Mouse (Mus musculus): ENCODE results near the gene Il9r.
A peak's percentile ranks its signal among the peaks of the same experiment; 100 is the strongest.

The Il9r gene

DNA sequence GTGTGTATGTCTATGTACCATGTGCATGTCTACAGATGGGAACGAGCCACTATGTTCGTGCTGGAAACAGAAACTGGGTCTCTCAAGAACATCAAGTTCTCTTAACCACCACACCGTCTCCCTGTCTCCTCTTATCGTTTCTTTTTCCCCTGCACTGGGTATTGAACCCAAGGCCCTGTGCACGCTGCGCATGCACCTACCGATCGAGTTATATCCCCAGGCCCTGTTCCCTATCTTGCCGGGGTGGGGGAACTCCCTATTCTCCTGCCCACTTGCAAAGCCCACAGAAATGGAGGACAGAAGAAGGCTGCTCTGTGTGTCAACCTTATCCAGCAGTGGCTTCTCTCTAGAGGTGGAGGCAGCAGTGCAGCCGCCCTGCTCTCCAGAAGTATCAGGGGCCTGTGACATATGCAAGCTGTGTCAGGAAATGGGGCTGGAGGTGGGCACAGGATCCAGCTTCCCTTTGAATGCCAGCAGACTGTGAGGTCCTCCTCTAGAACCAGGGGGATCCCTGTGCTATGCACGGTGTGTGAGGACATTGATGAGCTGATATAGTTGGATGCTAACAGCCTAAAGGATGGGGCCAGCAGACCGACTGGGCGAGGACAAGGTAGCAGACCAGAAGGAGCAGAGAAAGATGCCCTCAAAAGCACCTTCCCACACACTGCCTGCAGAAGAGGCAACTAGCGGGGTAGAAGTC, 1.7 kb downstream of the Il9r start:
- DNase-seq (ENCODE audit: low spot score) = peak; percentile 1

DNA sequence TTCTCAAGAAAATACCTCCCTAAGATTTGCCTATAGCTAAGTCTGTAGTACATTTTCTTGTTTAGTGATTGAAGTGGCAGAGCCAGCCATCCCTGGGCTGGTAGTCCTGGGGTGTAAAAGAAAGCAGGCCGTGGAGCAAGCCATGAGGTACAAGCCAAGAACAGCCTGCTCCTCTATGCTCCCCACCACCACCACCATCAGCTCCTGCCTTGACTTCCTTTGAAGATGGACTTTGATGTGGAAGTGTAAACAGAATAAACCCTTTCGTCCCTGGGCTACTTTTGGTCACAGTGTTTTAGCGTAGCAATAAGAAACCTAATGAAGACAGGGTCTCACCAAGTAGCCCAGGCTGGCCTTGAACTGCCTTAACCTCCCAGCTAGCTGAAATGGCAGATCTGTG, 2.3 kb downstream of the Il9r start:
- no peak for DNase-seq (ENCODE audit: low spot score)

DNA sequence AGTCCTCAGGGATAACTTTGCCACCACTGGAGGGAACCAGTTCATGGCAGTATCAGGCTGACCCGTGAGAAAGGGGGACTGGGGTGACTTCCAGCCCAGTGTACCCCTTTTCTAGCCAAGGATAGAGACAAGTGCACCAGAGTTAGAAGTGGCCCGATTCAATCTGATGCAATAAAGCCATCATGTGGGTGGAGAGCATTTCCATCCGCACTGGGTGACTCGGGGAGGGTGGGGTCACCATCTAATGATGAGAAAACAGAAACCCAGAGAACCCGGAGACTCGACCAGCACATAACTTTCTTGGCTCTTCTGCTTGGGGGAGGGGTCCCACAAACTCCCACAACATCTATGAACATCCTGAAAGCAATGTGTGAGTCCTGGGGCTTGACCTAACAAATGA, 3.4 kb downstream of the Il9r start:
- no peak for DNase-seq (ENCODE audit: low spot score)

DNA sequence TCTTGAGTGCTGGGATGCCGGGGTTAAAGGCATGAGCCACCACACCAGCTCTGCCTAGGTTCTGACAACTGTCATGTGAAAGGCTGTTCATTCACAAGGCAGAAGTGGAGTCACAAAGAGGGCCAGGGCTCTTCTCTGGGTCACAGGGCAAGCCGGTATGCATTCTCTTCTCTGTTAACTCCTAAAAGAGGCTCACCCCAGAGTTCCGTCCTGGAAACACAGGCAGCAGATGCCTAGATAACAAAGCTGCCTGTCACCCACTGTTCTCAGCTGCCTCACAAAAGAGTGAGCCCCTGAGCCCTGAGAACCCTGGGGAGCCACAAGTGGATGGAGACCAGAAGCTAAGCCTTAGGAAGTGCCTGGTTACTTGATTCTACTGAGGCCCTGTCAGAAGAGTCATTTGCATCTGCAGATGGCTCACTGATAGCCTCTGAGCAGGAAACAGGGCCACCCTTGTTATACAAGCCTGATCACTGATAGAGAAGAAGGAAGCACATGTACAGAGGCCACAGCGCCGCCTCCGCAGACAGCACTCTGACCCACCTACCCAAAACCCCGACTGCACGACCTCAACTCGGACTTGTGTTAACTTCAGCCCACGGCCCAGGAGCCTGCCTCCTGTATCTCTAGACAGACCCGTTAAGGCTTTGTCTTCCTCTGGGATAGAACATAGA, 4.1 kb downstream of the Il9r start:
- no peak for DNase-seq (ENCODE audit: low spot score)

DNA sequence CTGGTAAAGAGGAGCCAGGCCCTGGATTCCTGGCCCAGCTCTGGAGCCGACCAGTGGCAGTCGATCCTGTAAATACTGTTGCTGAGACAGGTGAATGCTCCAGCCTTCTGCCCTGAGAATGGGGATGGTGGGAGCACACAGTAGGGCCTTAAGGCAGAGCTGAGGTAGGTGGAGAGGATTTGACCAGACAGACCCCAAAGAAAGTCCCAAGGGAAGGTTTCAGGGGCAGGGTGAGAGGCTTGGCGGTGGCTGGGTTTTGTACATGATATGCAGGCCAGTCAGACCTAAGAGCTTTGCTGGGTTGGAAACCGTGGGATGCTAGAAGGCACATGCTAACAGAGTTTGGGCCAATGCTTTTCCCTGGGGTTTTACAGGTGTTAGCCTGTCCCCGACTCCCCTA, 5.5 kb downstream of the Il9r start:
- no peak for DNase-seq (ENCODE audit: low spot score)

DNA sequence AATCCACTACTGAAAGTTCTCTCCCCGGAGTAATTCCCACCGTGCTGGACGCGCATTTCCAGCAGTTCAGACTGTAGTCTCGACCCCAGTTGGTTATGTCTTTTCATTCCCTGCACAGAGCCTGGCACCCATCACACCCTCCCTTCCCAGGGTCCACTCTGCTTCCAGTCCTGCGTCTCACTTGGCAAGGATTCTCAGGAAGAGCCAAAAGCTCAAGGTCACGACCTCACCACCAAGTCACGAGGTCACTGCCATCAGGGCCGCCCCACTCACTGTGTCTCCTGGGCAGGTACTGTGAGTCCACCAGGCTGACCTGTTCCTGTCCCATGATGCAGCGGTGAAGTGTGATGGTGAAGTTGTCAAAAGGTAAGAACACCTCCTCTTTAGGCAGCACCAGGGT, 6.0 kb downstream of the Il9r start:
- no peak for DNase-seq (ENCODE audit: low spot score)

DNA sequence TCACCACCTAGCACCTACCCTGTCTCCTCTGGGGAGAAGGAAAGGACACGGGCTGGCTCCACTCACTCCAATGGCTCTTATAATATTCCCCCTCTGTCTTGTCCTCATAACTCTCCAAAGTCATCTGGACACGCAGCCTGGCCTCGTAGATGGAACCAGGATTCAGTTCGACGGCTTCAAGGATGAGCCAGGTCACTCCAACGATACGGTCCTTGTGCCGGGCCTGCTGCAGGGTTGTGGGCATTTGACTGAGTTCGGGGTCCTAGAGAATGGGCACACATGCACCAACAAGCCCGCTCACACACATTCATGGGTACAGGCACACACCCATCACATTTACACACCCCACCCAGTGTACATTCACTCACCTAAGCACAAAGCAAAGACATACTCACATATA, 6.9 kb downstream of the Il9r start:
- DNase-seq (ENCODE audit: low spot score) = no peak

DNA sequence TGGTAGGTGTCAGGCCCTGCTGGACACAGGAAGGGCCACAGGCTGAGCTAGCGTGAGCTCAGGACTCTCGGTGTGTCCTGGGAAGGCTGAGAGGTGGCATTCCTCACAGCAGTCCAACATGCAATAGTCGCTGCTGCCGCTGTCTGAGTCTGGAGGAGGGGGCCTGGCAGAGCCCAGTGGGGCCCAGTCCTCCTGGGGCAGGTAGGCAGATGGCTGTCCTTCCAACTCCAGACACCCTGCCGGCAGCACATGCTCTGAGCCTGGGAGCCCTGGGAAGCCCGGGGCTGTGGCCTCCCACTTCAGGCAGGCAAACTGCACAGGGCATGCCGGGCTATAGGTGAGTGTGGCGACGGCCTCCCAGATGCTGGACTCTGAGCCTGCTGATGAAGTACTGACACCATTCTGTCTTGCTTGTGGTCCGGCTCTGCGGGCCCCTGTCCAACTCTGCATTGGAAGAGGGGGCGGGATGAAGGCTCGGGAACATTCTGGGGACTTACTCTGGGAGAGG, 9.4 kb downstream of the Il9r start:
- no peak for DNase-seq (ENCODE audit: low spot score)

DNA sequence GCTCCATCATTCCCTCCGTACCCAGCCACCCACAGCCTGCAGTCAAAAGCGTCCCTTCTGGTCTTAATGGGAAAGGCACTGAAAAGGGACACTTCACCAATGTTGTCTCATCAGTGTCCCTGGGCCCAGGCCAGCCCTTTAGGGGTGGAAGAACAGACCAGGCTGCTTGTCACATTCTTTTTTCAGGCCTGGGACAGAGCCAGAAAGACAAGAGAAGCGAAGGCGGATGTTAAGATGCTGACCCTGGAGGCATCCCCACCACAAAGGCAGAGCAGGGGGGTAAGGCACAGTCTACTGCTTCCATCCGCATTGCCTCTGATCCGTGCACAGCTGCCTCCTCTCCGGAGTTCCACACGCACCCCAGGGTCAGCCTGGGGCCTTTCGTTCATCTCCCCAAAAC, 10.0 kb downstream of the Il9r start:
- no peak for DNase-seq (ENCODE audit: low spot score)

DNA sequence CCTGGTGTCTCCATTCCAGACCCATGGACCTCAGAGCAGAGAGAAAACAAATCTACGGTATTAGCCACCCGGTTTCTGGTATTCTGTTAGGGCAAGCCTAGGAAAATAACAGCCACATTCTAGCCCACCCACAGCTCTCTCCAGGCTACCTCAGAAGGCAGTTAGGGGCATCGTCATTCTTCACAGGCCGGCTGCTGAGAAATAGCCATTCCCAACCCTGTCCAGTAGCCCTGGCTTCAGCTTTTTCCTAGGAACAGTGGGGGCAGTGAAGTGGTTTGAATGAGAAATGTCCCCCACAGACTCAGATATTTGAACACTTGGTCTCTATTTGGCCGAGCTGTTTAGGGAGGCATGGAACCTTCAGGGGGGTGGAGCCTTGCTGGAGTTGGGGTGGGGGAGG, 10.6 kb downstream of the Il9r start:
- DNase-seq (ENCODE audit: low spot score) = no peak

DNA sequence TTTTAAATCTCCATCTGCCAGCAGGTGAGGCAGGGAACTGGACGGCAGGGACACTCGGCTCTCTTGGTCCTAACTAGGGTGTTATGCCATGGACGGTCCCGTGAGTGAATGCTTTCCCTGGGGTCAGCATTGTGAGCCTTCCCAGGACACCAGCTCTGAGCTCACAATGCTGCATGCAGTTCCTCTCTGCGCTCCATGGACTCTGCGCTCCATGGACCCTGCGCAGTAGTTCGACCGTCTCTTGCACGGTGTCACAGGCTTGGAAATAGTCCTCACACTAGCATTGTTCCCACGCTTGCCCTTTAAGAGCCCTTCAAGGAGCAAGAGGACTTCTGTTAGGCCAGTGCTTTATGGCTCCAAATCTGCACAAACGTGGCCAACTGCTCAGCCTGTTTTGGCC, 11.2 kb downstream of the Il9r start:
- no peak for DNase-seq (ENCODE audit: low spot score)

DNA sequence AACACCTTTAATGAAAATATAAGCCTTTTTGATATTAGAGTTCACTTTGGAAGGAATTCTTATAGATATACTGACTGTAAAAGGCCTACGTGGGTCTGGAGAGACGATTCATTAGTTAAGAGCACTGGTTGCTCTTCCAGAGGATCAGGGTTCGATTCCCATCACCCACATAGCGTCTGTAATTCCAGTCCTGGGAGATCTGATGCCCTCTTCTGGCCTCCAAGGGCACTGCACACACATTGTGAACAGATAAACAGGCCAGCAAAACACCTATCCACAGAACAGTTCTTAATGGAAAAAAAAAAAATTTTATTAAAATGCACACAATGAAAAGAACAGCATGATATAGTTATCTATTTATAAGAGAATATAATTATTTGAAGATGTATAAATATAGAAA, 12.8 kb downstream of the Il9r start:
- no peak for DNase-seq (ENCODE audit: low spot score)

DNA sequence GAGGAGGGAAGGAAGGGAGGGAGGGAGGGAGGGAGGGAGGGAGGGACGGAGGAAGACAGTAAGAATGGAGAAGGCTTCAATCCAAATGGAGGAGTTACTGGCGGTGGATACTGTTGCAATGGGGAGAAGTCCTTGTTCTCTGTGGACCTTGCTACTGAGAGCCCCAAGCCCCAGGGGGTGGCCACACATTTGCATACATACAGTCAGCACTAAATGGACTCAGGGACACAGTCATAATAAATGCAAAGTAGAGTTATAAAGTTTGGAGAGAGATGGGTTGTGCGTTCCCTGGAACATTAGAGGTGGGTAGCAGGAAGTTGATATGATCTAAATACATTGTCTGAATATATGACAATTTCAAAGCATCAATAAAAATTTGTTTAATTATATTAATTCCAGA, 14.0 kb downstream of the Il9r start:
- no peak for DNase-seq (ENCODE audit: low spot score)

DNA sequence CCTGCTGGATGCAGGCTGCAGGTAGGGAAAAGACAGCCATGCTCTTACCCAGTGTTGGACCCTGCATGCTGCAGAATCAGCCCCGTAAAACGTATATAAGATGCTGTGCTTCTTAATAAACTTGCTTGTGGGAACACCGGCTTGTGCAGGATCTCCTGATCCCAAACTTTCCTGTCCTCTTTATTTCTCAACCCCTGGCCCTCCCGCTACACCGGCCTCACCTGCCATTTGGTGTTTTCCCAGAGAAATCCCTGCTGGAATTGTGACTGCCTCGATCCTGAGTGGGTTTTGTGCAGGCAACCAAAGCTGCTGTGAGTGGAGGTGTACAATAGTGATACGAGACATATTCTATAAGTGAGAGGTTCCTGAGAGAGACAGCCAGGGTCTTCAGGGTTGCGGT, 15.6 kb downstream of the Il9r start:
- no peak for DNase-seq (ENCODE audit: low spot score)

DNA sequence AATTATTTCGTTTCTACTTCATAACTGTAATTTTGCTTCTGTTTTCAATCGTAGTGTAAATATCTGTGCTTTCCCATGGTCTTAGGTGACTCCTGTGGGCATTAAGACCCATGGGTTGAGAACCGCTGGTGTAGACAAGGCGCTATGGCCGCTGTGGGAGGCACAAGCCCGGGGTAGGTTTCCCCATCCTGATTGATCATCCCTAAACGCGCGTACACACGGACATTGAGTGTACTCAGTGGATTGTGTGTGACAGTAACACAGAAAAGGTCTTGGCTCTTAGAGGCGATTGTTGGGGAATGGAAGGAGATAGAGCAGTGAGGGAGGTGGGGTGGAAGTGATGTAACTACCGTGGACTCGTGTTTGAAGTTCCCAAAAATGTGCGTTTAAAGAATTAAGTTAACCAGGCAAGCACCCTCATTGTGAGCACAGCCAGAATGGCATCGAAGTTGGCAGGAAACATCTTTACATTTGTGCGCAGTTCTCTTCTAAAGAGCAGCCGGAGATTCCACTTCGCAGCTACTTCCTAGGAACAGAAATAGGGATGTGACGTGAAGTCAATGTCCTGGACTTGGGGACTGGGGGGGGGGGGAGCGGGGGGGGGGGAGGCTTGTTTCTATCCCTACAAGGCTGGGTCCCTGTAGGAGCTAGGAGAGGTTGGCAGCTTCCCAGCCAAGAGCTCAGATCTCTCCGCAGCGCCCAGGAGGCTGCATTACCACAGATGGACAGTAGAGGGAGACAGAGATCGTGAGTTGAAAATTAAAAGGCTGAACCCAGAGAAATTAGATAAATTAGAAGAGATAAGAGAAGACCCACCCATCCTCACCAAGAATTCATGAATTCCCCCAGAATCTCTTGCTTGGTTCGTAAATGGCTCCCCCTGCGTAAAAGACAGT, 17.9 kb downstream of the Il9r start:
- peak; percentile 83 for DNase-seq (ENCODE audit: low spot score)

DNA sequence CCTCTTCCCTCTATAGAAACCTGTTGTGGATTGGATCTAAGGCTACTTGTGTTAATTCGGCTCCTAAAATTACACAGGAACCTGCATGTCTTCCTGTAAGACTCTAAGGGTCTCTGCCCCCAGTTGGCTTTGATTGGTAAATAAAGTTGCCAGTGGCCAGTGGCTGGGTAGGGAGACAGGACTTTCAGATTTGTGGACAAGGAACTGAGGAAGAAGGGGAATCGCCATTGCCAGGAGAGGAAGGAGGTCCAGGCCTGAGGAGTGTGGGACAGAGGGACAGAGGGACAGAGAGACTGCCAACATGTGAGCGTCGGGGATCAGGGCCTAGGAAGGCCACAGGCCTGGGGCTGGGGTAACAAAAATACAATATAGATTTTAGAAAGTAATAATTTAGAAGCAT, 18.8 kb downstream of the Il9r start:
- DNase-seq (ENCODE audit: low spot score) = no peak

DNA sequence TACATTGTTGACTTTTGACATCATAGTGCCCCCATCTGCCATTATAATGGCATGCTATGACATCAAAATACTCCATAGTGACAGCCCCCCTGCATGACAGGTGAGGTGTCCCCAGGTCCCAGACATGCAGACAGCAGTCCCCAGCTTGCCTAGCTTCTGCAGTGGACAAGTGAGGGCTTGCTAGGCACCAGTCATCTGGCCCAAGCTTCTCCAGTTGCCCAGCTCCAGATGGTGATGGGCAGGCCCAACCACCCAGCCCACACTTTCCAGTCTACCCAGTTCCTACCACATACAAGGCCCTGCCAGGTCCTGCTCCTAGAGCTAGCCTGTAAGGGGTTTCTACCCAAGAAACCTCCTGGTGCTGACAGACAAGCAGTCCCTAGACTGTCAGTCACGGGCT, 21.6 kb downstream of the Il9r start:
- DNase-seq (ENCODE audit: low spot score) = no peak

DNA sequence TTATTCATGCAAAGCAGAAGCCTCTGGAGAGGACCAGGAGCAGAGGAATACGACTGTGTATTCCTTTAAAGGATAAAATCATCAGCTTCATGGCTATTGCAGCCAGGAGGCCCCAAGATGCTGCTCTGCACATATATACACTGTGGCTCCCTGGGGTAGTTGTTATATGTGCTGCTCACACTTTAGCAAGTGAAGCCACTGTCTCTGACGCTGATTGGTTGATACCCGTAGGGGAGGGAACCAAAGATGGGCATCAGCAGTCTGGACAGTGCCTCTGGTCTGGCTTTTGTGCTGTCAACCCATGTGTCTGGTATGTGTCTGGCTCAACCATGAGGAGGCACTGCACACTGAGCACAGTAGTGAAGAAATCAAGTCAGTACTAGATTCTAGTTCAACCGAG, 33.4 kb downstream of the Il9r start:
- DNase-seq (ENCODE audit: low spot score) = no peak

DNA sequence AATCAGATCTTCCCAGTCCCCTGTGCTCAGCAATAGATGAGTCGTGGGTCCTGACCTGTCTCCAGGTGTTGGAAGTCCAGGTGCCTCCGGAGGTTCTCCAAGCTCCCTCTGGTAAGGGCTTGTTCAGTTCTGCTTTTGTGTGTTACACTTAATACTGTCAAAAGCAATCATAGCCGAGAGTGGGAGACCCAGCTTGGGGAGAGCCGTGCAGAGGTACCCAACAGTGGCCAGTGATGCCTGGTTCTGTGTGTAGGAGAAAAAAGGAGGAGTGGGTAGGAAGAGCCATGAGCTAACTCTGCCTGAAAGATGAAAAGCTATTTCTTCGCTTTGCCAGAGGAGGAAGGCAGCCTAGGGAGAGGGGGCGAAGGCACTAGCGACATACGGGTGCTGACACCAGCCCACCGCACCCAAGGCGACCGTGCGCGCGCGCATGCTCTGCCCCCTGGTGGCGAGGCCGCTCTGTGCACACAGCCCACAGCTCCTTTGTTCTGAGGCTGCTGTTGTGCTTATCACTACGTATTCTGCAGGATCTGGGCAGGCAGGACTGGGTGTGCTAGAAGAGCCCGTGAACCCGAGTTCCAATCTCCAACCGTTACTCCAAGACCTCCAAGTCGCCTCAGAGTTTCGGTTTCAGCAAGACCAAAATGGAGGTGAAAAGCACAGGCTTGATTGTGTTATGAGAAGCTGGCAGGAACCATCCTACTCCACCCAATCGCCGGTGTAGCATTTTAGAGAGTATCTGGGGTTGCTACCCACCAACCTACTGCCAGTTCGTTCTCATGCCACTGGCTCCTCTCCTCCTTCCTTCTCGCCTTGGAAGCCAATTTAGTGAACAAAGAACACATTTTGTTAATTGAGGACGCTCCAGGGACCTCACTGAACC, 37.9 kb downstream of the Il9r start:
- peak; percentile 76 for DNase-seq (ENCODE audit: low spot score)

DNA sequence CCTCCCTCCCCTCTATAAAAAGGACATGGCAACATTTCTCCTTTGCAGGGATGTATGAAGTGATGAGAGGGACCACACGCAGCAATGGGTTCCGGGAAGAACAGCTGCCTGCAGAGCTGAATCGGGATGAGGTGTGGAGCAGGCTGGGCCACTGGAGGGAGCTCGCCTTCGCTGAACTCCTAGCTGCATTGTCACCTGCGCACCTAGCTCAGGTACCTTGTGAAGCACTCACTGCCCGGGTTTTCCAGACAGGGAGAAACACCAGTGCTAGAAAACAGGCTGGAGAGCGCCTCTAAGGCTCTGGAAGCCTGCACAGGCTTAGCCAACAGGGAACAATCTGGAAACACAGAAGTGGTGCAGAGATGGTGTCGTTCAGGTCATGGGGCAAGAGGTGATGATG, 38.6 kb downstream of the Il9r start:
- peak; percentile 52 for DNase-seq (ENCODE audit: low spot score)

DNA sequence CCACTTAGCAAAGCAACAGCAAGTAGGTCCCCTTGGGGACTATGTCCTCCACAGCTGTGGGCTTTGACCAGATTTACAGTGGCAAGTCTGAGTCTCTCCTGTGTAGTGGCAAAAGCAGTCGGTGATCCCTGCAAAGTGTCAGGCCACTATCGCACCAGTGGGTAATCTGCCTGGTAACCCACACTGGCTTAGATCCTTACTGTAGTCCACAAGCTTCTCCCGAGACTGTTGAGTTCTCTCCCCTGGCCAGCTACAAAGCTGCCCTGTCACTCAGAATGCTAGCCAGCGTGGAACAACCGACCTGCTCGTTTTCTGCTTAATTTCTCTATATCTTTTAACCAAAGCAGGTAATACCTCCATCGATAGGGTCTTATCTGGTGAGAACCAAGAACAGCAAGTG, 39.7 kb downstream of the Il9r start:
- DNase-seq (ENCODE audit: low spot score) = no peak

DNA sequence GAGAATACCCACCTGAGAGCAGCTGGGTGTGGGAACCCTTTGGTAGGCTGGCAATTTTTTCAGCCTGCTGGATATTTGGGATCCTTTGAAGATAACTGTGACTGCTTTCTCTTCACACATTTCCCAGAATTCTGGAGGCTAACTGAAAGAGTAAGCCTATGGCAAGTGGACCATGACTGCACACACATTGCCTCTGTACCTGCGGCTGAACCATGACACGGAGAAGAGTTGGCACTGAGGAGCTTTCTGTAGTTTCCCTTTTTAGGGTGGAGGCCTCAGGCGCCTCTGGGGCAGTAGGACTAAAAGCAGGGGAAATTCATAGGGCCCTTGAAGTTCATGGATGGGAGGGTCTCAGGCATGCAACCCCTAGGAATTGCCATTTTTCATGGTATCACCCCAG, 40.9 kb downstream of the Il9r start:
- no peak for DNase-seq (ENCODE audit: low spot score)

Data from urinary bladder, postnatal 14 days (tissue).